ENCODE assay signal across 33 mouse cellular contexts in genomic region chr1:88229566-88229965, GRCm38 (mm10). TPM values are rescaled to one million over a fixed set of nuclear protein-coding genes. Genes with fewer than 3 reads are reported as not detected.
DNase-seq lines count a peak whose midpoint lies in the region; ATAC-seq and TF ChIP-seq lines count a peak whose summit lies in the region.
"Had no signal": no experiment of that assay in that cellular context is flagged by ENCODE, and none has a peak within 500 bp of the region (broad histone marks: within the 10 kb centered on the region; RNA-seq: fewer than 3 reads in every experiment).

No protein-coding gene starts in this region.

- TF ChIP-seq CTCF in kidney, postnatal 0 days (IDR thresholded peaks at IDR 0.05; ENCODE audit: low read depth) = no peak
- no peak for TF ChIP-seq CTCF in stomach, postnatal 0 days (IDR thresholded peaks at IDR 0.05; ENCODE audit: low read depth)

- no peak overlapping the region for H3K27ac ChIP-seq in kidney, postnatal 0 days
- no peak overlapping the region for H3K27ac ChIP-seq in stomach, postnatal 0 days (replicated peaks)
- H3K27ac ChIP-seq: embryonic facial prominence, embryonic 10.5 days; embryonic facial prominence, embryonic 13.5 days; forebrain, embryonic 10.5 days; heart, embryonic 15.5 days; hindbrain, embryonic 12.5 days; hindbrain, embryonic 15.5 days; intestine, embryonic 15.5 days had no signal

- DNase-seq in gastrocnemius, postnatal 10 days = peak; percentile 7
- no peak for DNase-seq in gastrocnemius, postnatal 36 days
- DNase-seq in kidney, postnatal 0 days (ENCODE audit: low spot score) = no peak
- no peak for DNase-seq in kidney, postnatal 4 days
- DNase-seq in urinary bladder, postnatal 4 days (ENCODE audit: low spot score in 2 of 2) = peak; percentile 23 to 62
- DNase-seq in urinary bladder, adult 18-20 months (ENCODE audit: low spot score in 2 of 2) = no peak
- DNase-seq in stomach, postnatal 0 days (ENCODE audit: low spot score) = peak; percentile 36
- no peak for DNase-seq in ovary, postnatal 14 days (ENCODE audit: low spot score)
- DNase-seq: adrenal gland, postnatal 25 days; cerebellum, adult 11-12 months; cerebellum, adult 8-10 months; cerebellum, postnatal 10 days; cerebellum, postnatal 36 days; embryo, embryonic 11 days; heart, postnatal 10 days had no signal

- peaks cover 55% of the 10 kb centered on the region; the same call in 1 of the 2 replicates for H3K9me3 ChIP-seq in kidney, postnatal 0 days (replicated peaks; ENCODE audit: low read length)
- H3K9me3 ChIP-seq in stomach, postnatal 0 days (ENCODE audit: control insufficient read depth, low read length) = peaks cover 40% of the 10 kb centered on the region

- H3K36me3 ChIP-seq in kidney, postnatal 0 days (ENCODE audit: insufficient read depth, low read length) = no peaks in the 10 kb centered on the region
- H3K36me3 ChIP-seq in stomach, postnatal 0 days (ENCODE audit: control insufficient read depth, insufficient read depth, low read length) = no peaks in the 10 kb centered on the region
- H3K36me3 ChIP-seq: embryonic facial prominence, embryonic 10.5 days; embryonic facial prominence, embryonic 13.5 days; forebrain, embryonic 10.5 days; heart, embryonic 12.5 days; heart, embryonic 15.5 days; hindbrain, embryonic 12.5 days; hindbrain, embryonic 15.5 days; intestine, embryonic 15.5 days had no signal

- intact Hi-C loops in gastrocnemius, postnatal 36 days (cut with DNase I) = no loop called here

- H3K9ac ChIP-seq in kidney, postnatal 0 days (ENCODE audit: low read depth, low read length) = no peak overlapping the region
- no peak overlapping the region for H3K9ac ChIP-seq in stomach, postnatal 0 days (ENCODE audit: low read length)
- H3K9ac ChIP-seq: embryonic facial prominence, embryonic 13.5 days; heart, embryonic 12.5 days; heart, embryonic 15.5 days; hindbrain, embryonic 12.5 days; hindbrain, embryonic 15.5 days; intestine, embryonic 15.5 days had no signal

- H3K4me2 ChIP-seq in kidney, postnatal 0 days (ENCODE audit: low read length) = no peak overlapping the region
- H3K4me2 ChIP-seq in stomach, postnatal 0 days (replicated peaks; ENCODE audit: low read depth) = no peak overlapping the region
- H3K4me2 ChIP-seq: embryonic facial prominence, embryonic 13.5 days; heart, embryonic 12.5 days; heart, embryonic 15.5 days; hindbrain, embryonic 12.5 days; hindbrain, embryonic 15.5 days; intestine, embryonic 15.5 days had no signal

- no peak for TF ChIP-seq EP300 in stomach, postnatal 0 days (optimal IDR thresholded peaks at IDR 0.05)

- WGBS in kidney, postnatal 0 days = 81% methylated on average over 3 of the region's 3 CpGs
- whole genome bisulfite sequencing in stomach, postnatal 0 days = 76% methylated on average over 3 of the region's 3 CpGs

- H3K4me3 ChIP-seq in kidney, postnatal 0 days (replicated peaks; ENCODE audit: low read depth, low read length) = no peak overlapping the region
- H3K4me3 ChIP-seq in stomach, postnatal 0 days (ENCODE audit: low read depth, low read length) = no peak overlapping the region
- H3K4me3 ChIP-seq: embryonic facial prominence, embryonic 10.5 days; embryonic facial prominence, embryonic 13.5 days; erythroblast, embryonic 14.5 days; forebrain, embryonic 10.5 days; heart, embryonic 12.5 days; heart, embryonic 15.5 days; hindbrain, embryonic 12.5 days; hindbrain, embryonic 15.5 days; intestine, embryonic 15.5 days had no signal

- H3K27me3 ChIP-seq in kidney, postnatal 0 days (ENCODE audit: insufficient read depth, low read length) = no peaks in the 10 kb centered on the region
- no peaks in the 10 kb centered on the region for H3K27me3 ChIP-seq in stomach, postnatal 0 days (ENCODE audit: control insufficient read depth, insufficient read depth, low read length)
- H3K27me3 ChIP-seq: embryonic facial prominence, embryonic 13.5 days; heart, embryonic 12.5 days; heart, embryonic 15.5 days; hindbrain, embryonic 12.5 days; hindbrain, embryonic 15.5 days; intestine, embryonic 15.5 days; Patski had no signal

- no peaks in the 10 kb centered on the region for H3K4me1 ChIP-seq in kidney, postnatal 0 days (replicated peaks; ENCODE audit: insufficient read depth, low read length)
- H3K4me1 ChIP-seq in stomach, postnatal 0 days (replicated peaks; ENCODE audit: control insufficient read depth, insufficient read depth) = no peaks in the 10 kb centered on the region
- H3K4me1 ChIP-seq: embryonic facial prominence, embryonic 10.5 days; embryonic facial prominence, embryonic 13.5 days; forebrain, embryonic 10.5 days; heart, embryonic 12.5 days; heart, embryonic 15.5 days; hindbrain, embryonic 12.5 days; hindbrain, embryonic 15.5 days; intestine, embryonic 15.5 days had no signal

- 0 out of 2 replicates have a peak, but pooled peaks have one; percentile 4 for ATAC-seq in kidney, postnatal 0 days (replicated peaks; ENCODE audit: low FRiP score, low read depth)
- no peak for ATAC-seq in stomach, postnatal 0 days (ENCODE audit: low FRiP score, low TSS enrichment)
- ATAC-seq: CD4-positive, CD25-positive, alpha-beta regulatory T cell, adult 4 months; forebrain, embryonic 14.5 days; intestine, embryonic 15.5 days; Patski had no signal

RNA-seq across cellular contexts. Expression of gene Mroh2a, which starts 2.8 kb away (rescaled TPM):
- under 1 TPM in 1 of 2 experiments, not detected in 1; 0.34 TPM for total RNA-seq in gastrocnemius, postnatal 10 days (2021)
- not detected for total RNA-seq in gastrocnemius, postnatal 36 days (2021)
- 0.60 and 0.66 TPM in 2 replicates for polyA plus RNA-seq in kidney, postnatal 0 days (2015; fragmentation: Nextera tagmentation; extraction: Ambion mirVana)
- polyA plus RNA-seq in stomach, postnatal 0 days (2015; fragmentation: Nextera tagmentation; extraction: Ambion mirVana) = 0.54 and 0.84 TPM in 2 replicates
- total RNA-seq: gastrocnemius, adult 8-10 months had no signal
- polyA plus RNA-seq: cortical plate, adult 2 months; erythroblast, embryonic 14.5 days had no signal

RNA-seq across cellular contexts. Expression of gene Ugt1a1, which starts 17.8 kb away (rescaled TPM):
- not detected for total RNA-seq in gastrocnemius, postnatal 10 days (2021)
- not detected for total RNA-seq in gastrocnemius, postnatal 36 days (2021)
- 4.8 and 6.2 TPM in 2 replicates for polyA plus RNA-seq in kidney, postnatal 0 days (2015; fragmentation: Nextera tagmentation; extraction: Ambion mirVana)
- polyA plus RNA-seq in stomach, postnatal 0 days (2015; fragmentation: Nextera tagmentation; extraction: Ambion mirVana) = 23.6 and 24.8 TPM in 2 replicates
- total RNA-seq: heart, adult 8-10 months; heart, postnatal 10 days; heart, postnatal 4 days had no signal
- polyA plus RNA-seq: C2C12; CD4-positive, CD25-positive, alpha-beta regulatory T cell, adult 4 months; embryonic facial prominence, embryonic 10.5 days; embryonic facial prominence, embryonic 13.5 days; erythroblast, embryonic 14.5 days; forebrain, embryonic 14.5 days; heart, embryonic 15.5 days; hindbrain, embryonic 12.5 days; hindbrain, embryonic 15.5 days had no signal

RNA-seq across cellular contexts. Expression of gene Dnajb3, which starts 24.0 kb away (rescaled TPM):
- total RNA-seq in gastrocnemius, postnatal 10 days (2021) = 1 to 10 TPM in 1 of 2 experiments, under 1 TPM in 1; 0.75 to 1.1 TPM
- total RNA-seq in gastrocnemius, postnatal 36 days (2021) = not detected
- 11.7 and 13.6 TPM in 2 replicates for polyA plus RNA-seq in kidney, postnatal 0 days (2015; fragmentation: Nextera tagmentation; extraction: Ambion mirVana)
- polyA plus RNA-seq in stomach, postnatal 0 days (2015; fragmentation: Nextera tagmentation; extraction: Ambion mirVana) = 7.2 and 8.2 TPM in 2 replicates
- total RNA-seq: gastrocnemius, adult 8-10 months had no signal
- polyA plus RNA-seq: C2C12, Patski had no signal

RNA-seq across cellular contexts. Expression of gene Ugt1a2, which starts 29.2 kb away (rescaled TPM):
- under 1 TPM in 1 of 2 experiments, not detected in 1; 0.18 TPM for total RNA-seq in gastrocnemius, postnatal 10 days (2021)
- total RNA-seq in gastrocnemius, postnatal 36 days (2021) = not detected
- polyA plus RNA-seq in kidney, postnatal 0 days (2015; fragmentation: Nextera tagmentation; extraction: Ambion mirVana) = 176 and 217 TPM in 2 replicates
- polyA plus RNA-seq in stomach, postnatal 0 days (2015; fragmentation: Nextera tagmentation; extraction: Ambion mirVana) = 0.12 TPM in 1 of 2 replicates, not detected in the other
- total RNA-seq: gastrocnemius, postnatal 4 days; heart, postnatal 10 days; heart, postnatal 4 days had no signal
- polyA plus RNA-seq: C2C12; CD4-positive, CD25-positive, alpha-beta regulatory T cell, adult 4 months; cortical plate, adult 2 months; embryonic facial prominence, embryonic 10.5 days; embryonic facial prominence, embryonic 13.5 days; erythroblast, embryonic 14.5 days; forebrain, embryonic 14.5 days; heart, embryonic 12.5 days; heart, embryonic 15.5 days; hindbrain, embryonic 15.5 days had no signal

RNA-seq across cellular contexts. Expression of gene Hjurp, which starts 47.9 kb away (rescaled TPM):
- 10 to 100 TPM; 29.0 to 47.9 TPM for total RNA-seq in gastrocnemius, postnatal 10 days (2021)
- 1 to 10 TPM; 7.3 to 8.1 TPM for total RNA-seq in gastrocnemius, postnatal 36 days (2021)
- 56.3 and 62.7 TPM in 2 replicates for polyA plus RNA-seq in kidney, postnatal 0 days (2015; fragmentation: Nextera tagmentation; extraction: Ambion mirVana)
- polyA plus RNA-seq in stomach, postnatal 0 days (2015; fragmentation: Nextera tagmentation; extraction: Ambion mirVana) = 30.0 and 34.1 TPM in 2 replicates

Comparison
In these comparisons a context has a peak if more than half of its experiments do, and no peak if none do; other contexts are left out.
1. DNase-seq: peak in gastrocnemius, postnatal 10 days (single experiment), urinary bladder, postnatal 4 days (2 of 2) and stomach, postnatal 0 days (single experiment); none in gastrocnemius, postnatal 36 days (0 of 2), kidney, postnatal 0 days (single experiment), kidney, postnatal 4 days (0 of 2), urinary bladder, adult 18-20 months (0 of 2) and ovary, postnatal 14 days (single experiment).